Mouse (Mus musculus) R1 (cell line): ENCODE measurements around the gene Olfr297.

Experiments
- DNase-seq: peaks from one replicate; pipeline ENCODE4 v3.0.0-alpha.2; 2018; ENCODE audit warnings: low read depth, low spot score

Olfr297 gene

DNA sequence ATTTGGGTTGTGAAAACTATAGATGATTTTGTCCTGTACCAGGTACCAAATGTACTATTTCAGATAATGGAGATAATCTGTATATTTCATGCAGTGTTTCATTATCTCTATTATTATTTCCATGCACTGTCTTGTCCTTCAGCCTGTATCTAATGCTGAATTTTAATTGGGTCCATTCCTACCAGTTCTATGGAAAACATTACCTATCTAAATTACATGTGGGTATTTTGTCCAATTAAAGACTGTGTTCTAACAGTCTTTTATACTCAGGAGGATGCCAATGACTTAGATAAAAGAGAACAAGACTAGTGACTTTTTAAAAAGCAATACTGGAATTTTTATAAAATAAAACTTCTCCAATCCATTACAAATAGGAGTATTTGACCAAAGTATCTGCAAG, at the start of gene Olfr297:
Olfr297 (plus strand) TSS at position 301 of the 400 bp plus-strand sequence.
- DNase-seq: no peak

DNA sequence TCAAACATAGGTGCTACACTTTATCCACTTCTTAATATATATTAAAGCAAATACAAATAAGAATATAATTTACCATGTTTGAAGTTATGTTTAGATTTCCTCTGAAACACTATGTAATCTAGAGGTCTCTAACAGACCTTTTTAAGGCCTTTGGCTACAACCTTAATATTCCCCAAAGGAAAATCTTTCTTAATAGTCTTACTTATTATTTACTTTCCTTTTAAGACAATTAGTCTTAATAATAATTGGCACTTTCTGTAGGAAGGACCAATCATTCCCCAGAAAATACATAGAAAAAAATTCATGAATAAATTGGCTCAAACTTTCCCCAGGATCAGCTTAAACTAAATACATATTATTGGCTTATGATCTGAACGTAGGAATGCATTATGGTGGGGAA, 27.4 kb upstream of the Olfr297 start, which contains the start of gene Olfr298:
Olfr298 (minus strand) TSS at position 101 of the 400 bp plus-strand sequence.
- no peak for DNase-seq
